Comparison of ENCODE assay signal across 28 mouse cellular contexts in genomic region chr8:123929026-123929425, GRCm38 (mm10).
"Had no signal": no experiment of that assay in that cellular context is flagged by ENCODE, and none has a peak within 500 bp of the region (broad histone marks: within the 10 kb centered on the region; RNA-seq: fewer than 3 reads in every experiment).

No protein-coding gene starts in this region.

- DNase-seq: cerebellum, adult 18-20 months; cerebellum, adult 2 months; cerebellum, adult 8-10 months; cerebellum, adult 9-10 months; cerebellum, adult 9-11 months; cerebellum, postnatal 10 days; cerebellum, postnatal 14 days; cerebellum, postnatal 25 days; cerebellum, postnatal 36 days; embryo, embryonic 11 days; forebrain, postnatal 0 days; gastrocnemius, adult 2 months; gastrocnemius, postnatal 10 days; gastrocnemius, postnatal 14 days; gastrocnemius, postnatal 25 days; gastrocnemius, postnatal 36 days; heart, adult 11 months had no signal

- H3K9ac ChIP-seq: embryonic facial prominence, embryonic 12.5 days; embryonic facial prominence, embryonic 13.5 days; embryonic facial prominence, embryonic 15.5 days; forebrain, embryonic 12.5 days; forebrain, embryonic 13.5 days; forebrain, embryonic 15.5 days; forebrain, postnatal 0 days had no signal

- H3K4me3 ChIP-seq: embryonic facial prominence, embryonic 10.5 days; embryonic facial prominence, embryonic 12.5 days; embryonic facial prominence, embryonic 13.5 days; embryonic facial prominence, embryonic 15.5 days; erythroblast, embryonic 14.5 days; forebrain, embryonic 10.5 days; forebrain, embryonic 12.5 days; forebrain, embryonic 13.5 days; forebrain, embryonic 15.5 days; gastrocnemius, adult 2 months had no signal

- ATAC-seq: forebrain, embryonic 13.5 days; forebrain, embryonic 14.5 days; forebrain, embryonic 15.5 days; forebrain, embryonic 16.5 days; forebrain, postnatal 0 days had no signal

- H3K4me2 ChIP-seq: embryonic facial prominence, embryonic 12.5 days; embryonic facial prominence, embryonic 13.5 days; embryonic facial prominence, embryonic 15.5 days; forebrain, embryonic 12.5 days; forebrain, embryonic 13.5 days; forebrain, embryonic 15.5 days had no signal

- H3K27ac ChIP-seq: embryonic facial prominence, embryonic 10.5 days; embryonic facial prominence, embryonic 12.5 days; embryonic facial prominence, embryonic 13.5 days; embryonic facial prominence, embryonic 15.5 days; forebrain, embryonic 10.5 days; forebrain, embryonic 12.5 days; forebrain, embryonic 13.5 days; forebrain, embryonic 15.5 days; gastrocnemius, adult 2 months had no signal

- H3K4me1 ChIP-seq: embryonic facial prominence, embryonic 10.5 days; embryonic facial prominence, embryonic 12.5 days; embryonic facial prominence, embryonic 13.5 days; embryonic facial prominence, embryonic 15.5 days; forebrain, embryonic 10.5 days; forebrain, embryonic 12.5 days; forebrain, embryonic 13.5 days; forebrain, embryonic 15.5 days had no signal

- H3K27me3 ChIP-seq: embryonic facial prominence, embryonic 12.5 days; embryonic facial prominence, embryonic 13.5 days; embryonic facial prominence, embryonic 15.5 days; forebrain, embryonic 12.5 days; forebrain, embryonic 13.5 days; forebrain, embryonic 15.5 days had no signal

- H3K9me3 ChIP-seq: embryonic facial prominence, embryonic 10.5 days; embryonic facial prominence, embryonic 12.5 days; embryonic facial prominence, embryonic 13.5 days; embryonic facial prominence, embryonic 15.5 days; forebrain, embryonic 10.5 days; forebrain, embryonic 12.5 days; forebrain, embryonic 13.5 days; forebrain, embryonic 15.5 days had no signal
